Mouse (Mus musculus) olfactory bulb, adult 2 months (tissue): ENCODE data around the gene Etv1.

Experiments
- CTCF ChIP-seq: fragments of 200-500 bp; IDR thresholded peaks from 2 replicates; pipeline ENCODE4 v1.5.1; 2012; ENCODE audit warnings: low read depth, mild to moderate bottlenecking, low read length, moderate library complexity; ENCODE audit not compliant: insufficient read depth
- POLR2A ChIP-seq: fragments of 200-500 bp; IDR thresholded peaks from 2 replicates; pipeline ENCODE4 v1.6.1; 2012; ENCODE audit warnings: mild to moderate bottlenecking, low read depth, low read length, moderate library complexity; ENCODE audit not compliant: insufficient read depth

- TF ChIP-seq CTCF, result no peak
- no peak for TF ChIP-seq POLR2A
Measured at GRCm38 (mm10) chr12:38832981-38833380, 53.8 kb downstream of the Etv1 start.
